Mouse (Mus musculus) myocyte (in vitro differentiated cells): ENCODE measurements around the gene Sh3gl1.

ENCODE experiments used
- CEBPB ChIP-seq: IDR thresholded peaks from 2 replicates; pipeline ENCODE4 v1.6.1; 2011; ENCODE audit warnings: mild to moderate bottlenecking, moderate library complexity; ENCODE audit not compliant: poor library complexity, insufficient read depth, severe bottlenecking
- E2F4 ChIP-seq: IDR thresholded peaks from one replicate; pipeline ENCODE4 v1.6.1; 2011; ENCODE audit warnings: mild to moderate bottlenecking, control low read depth, moderate library complexity; ENCODE audit not compliant: insufficient read depth
- MAX ChIP-seq: IDR thresholded peaks from one replicate; pipeline ENCODE4 v1.6.1; 2011; ENCODE audit warnings: low read depth, mild to moderate bottlenecking, control low read depth
- MYOD1 ChIP-seq, 3 experiments: IDR thresholded peaks; one replicate each; pipeline ENCODE4 v1.6.1; 2011; ENCODE audit warnings: control low read depth in 2 of 3, low read depth in 2 of 3, mild to moderate bottlenecking in 2 of 3, moderate library complexity in 1 of 3; ENCODE audit not compliant: insufficient read length in 2 of 3, control insufficient read depth in 1 of 3
- POLR2A ChIP-seq: IDR thresholded peaks from one replicate; pipeline ENCODE4 v1.6.1; 2011; ENCODE audit warnings: low read depth, mild to moderate bottlenecking, control low read depth, moderate library complexity; ENCODE audit not compliant: insufficient read length
- POLR2AphosphoS2 ChIP-seq: IDR thresholded peaks from one replicate; pipeline ENCODE4 v1.6.1; 2011; ENCODE audit warnings: low read depth, control low read depth; ENCODE audit not compliant: insufficient read length
- REST ChIP-seq: IDR thresholded peaks from one replicate; pipeline ENCODE4 v1.6.1; 2011; ENCODE audit warnings: mild to moderate bottlenecking, control low read depth, moderate library complexity; ENCODE audit not compliant: insufficient read depth, insufficient read length
- TCF3 ChIP-seq: IDR thresholded peaks from one replicate; pipeline ENCODE4 v1.6.1; 2011; ENCODE audit warnings: low read depth, control low read depth; ENCODE audit not compliant: insufficient read length
- USF1 ChIP-seq: IDR thresholded peaks from one replicate; pipeline ENCODE4 v1.6.1; 2011; ENCODE audit warnings: low read depth, mild to moderate bottlenecking, control low read depth, moderate library complexity

- TF ChIP-seq POLR2A (peak; percentile 57), USF1 (no peak), TCF3 (no peak), POLR2AphosphoS2 (peak; percentile 62), CEBPB (no peak), MAX (no peak), E2F4 (no peak), MYOD1 (IDR thresholded peaks at IDR 0.05; ENCODE audit: control insufficient read depth in 1 of 3, insufficient read length in 2 of 3, low read depth in 2 of 3) (no peak), REST (no peak)
Measured at GRCm38 (mm10) chr17:56016382-56016781, 20.1 kb downstream of the Sh3gl1 start.
